Mouse (Mus musculus): ENCODE measurements around the gene Aspn.
"Not testable (repeated sequence)": the region's sequence is repeated elsewhere in the genome, so short reads cannot be mapped to it uniquely, and the experiment has no call there.

The Aspn gene

GRCm38 (mm10) chr13:49584307-49585005 is 40.2 kb downstream of the Aspn start:
- DNase-seq, result no peak

- no peak for DNase-seq
These were observed 41.8 kb downstream of the Aspn start for GRCm38 (mm10) chr13:49586062-49586461.

GRCm38 (mm10) chr13:49602541-49602940 is 58.3 kb downstream of the Aspn start:
- DNase-seq, result not testable (repeated sequence)

- DNase-seq, result no peak
These were observed 59.4 kb downstream of the Aspn start for GRCm38 (mm10) chr13:49603603-49604002.

GRCm38 (mm10) chr13:49607714-49608113 is 63.5 kb downstream of the Aspn start, which contains the start of gene Ogn:
Gene Ogn, plus strand, starts transcription at chr13:49608046.
- no peak for DNase-seq

- no peak for DNase-seq
These were observed 64.5 kb downstream of the Aspn start for GRCm38 (mm10) chr13:49608589-49609322.

GRCm38 (mm10) chr13:49617021-49617420 is 72.8 kb downstream of the Aspn start:
- DNase-seq, result no peak

Data from cerebellum, postnatal 36 days (tissue).